Mouse (Mus musculus): ENCODE measurements around the gene Peak1.

DNA sequence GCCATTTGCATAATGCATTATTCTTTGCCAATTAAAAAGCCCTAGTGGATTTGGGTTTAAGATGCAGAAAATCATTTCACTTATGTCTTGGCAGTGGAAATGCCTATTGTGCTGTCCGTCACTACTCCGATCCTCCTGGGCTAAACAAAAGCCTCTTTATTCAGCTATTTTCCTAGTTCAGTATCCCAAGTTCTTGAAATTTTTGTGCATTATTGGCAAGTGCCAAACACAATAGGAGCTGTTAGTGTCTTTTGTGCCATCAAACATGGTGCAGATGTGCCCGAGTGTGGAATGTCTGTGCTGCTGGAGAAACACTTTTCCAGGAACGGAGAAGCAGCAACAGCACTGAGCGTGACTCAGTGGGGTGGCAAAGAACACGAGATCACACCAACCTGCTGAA, 250.2 kb downstream of the Peak1 start:
- TF ChIP-seq POLR2A (IDR thresholded peaks at IDR 0.05; ENCODE audit: low read depth, low read length) = no peak
- TF ChIP-seq CTCF (IDR thresholded peaks at IDR 0.05; ENCODE audit: borderline replicate concordance, insufficient read depth, low read length) = no peak

Data from embryonic fibroblast, embryonic 13.5 days (primary cell).